ENCODE assay signal across 8 mouse cellular contexts in the genomic region with DNA sequence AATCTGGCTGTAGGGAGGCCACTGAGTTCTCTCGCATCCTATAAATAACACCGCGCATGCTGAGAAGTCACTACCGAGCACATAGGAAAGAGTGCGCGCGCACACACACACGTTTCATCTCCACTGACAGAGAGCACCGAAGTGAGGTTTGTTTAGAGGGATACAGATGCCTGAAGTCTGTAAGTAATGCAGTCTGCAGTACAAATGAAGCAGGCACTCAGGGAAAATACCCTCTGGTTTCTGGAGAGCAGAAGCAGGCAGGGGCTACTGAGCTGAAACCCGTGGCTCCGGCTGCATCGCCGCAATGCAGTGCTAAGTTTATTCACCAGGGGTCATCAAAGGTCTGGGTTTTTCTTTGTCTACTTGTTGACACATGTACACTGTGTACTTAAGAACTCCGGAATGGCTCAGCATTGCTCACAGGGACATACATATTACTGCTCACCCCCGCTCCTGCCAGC.
DNase-seq lines count a peak whose midpoint lies in the region; ATAC-seq lines count a peak whose summit lies in the region.

No protein-coding gene starts in this region.

- peak overlapping the region; percentile 23 for H3K4me3 ChIP-seq in hindbrain, embryonic 16.5 days (ENCODE audit: low read length)

- H3K9me3 ChIP-seq in hindbrain, embryonic 16.5 days (ENCODE audit: control insufficient read depth, low read length): no peaks in the 10 kb centered on the region

- H3K9ac ChIP-seq in hindbrain, embryonic 16.5 days (ENCODE audit: low read depth, low read length): peak overlapping the region; percentile 33

- peak; percentile 90 for ATAC-seq in hindbrain, embryonic 16.5 days
- no peak for ATAC-seq in erythroid progenitor cell, adult 5-6 weeks (replicated peaks; ENCODE audit: low FRiP score, poor library complexity, severe bottlenecking)

- peak overlapping the region; percentile 64; the same call in 1 of the 2 replicates for H3K27ac ChIP-seq in hindbrain, embryonic 16.5 days (ENCODE audit: low read depth, low read length)

- WGBS in hindbrain, embryonic 16.5 days: 33% methylated on average over 15 of the region's 15 CpGs

- H3K27me3 ChIP-seq in hindbrain, embryonic 16.5 days (replicated peaks; ENCODE audit: control insufficient read depth, insufficient read depth, low read length): no peaks in the 10 kb centered on the region

- DNase-seq in adipocyte (ENCODE audit: low spot score): peak; percentile 54
- DNase-seq in cerebellum, postnatal 25 days: peak; percentile 73 to 78
- peak; percentile 61 for DNase-seq in frontal cortex, postnatal 25 days (ENCODE audit: low spot score in 2 of 2)
- peak; percentile 37 to 70 for DNase-seq in layer of hippocampus, postnatal 25 days (ENCODE audit: extremely low spot score in 1 of 2, low spot score in 1 of 2)
- peak; percentile 64 for DNase-seq in lung, postnatal 14 days
- DNase-seq in right cerebral cortex, postnatal 10 days (ENCODE audit: low spot score in 2 of 2): peak; percentile 76 to 81

- H3K4me2 ChIP-seq in hindbrain, embryonic 16.5 days (ENCODE audit: low read length): peak overlapping the region; percentile 53

- H3K4me1 ChIP-seq in hindbrain, embryonic 16.5 days (ENCODE audit: control insufficient read depth, insufficient read depth, low read depth, low read length): peaks cover 3% of the 10 kb centered on the region; the same call in 1 of the 2 replicates

- no peaks in the 10 kb centered on the region for H3K36me3 ChIP-seq in hindbrain, embryonic 16.5 days (ENCODE audit: control insufficient read depth, insufficient read depth, low read length)
